ENCODE assay signal across 15 mouse cellular contexts in the genomic region with DNA sequence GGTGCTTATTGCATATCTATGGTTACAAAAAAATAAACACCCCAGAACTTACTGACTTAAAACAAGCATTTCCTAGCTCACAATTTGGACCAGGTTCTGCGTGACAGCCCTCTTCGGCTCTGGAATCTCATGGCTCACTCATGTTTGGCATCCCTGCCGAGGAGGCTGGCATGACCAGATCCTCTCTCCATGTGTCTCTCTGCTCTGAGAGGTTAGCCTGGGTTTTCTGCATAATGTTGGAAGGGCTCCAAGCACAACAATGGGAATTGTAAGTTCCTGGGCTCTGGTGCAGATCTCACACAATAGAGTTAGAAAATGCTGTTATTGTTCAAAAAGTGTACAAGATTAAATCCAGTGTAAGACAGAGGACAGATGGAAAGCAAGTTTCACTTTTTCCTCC. TPM values are rescaled to one million over a fixed set of nuclear protein-coding genes. Genes with fewer than 3 reads are reported as not detected.
DNase-seq lines count a peak whose midpoint lies in the region; ATAC-seq lines count a peak whose summit lies in the region.
"Had no signal": no experiment of that assay in that cellular context is flagged by ENCODE, and none has a peak within 500 bp of the region (broad histone marks: within the 10 kb centered on the region; RNA-seq: fewer than 3 reads in every experiment).

No protein-coding gene starts in this region.

- no peaks in the 10 kb centered on the region for H3K27me3 ChIP-seq in midbrain, embryonic 14.5 days (ENCODE audit: control insufficient read depth, insufficient read depth, low read length)
- H3K27me3 ChIP-seq in midbrain, embryonic 13.5 days, result no peaks in the 10 kb centered on the region
- H3K27me3 ChIP-seq: hindbrain, embryonic 15.5 days had no signal

- WGBS in midbrain, embryonic 14.5 days, result 45% methylated on average over 3 of the region's 3 CpGs
- whole genome bisulfite sequencing in midbrain, embryonic 13.5 days, result 48% methylated on average over 3 of the region's 3 CpGs

- no peak overlapping the region for H3K27ac ChIP-seq in midbrain, embryonic 14.5 days (replicated peaks; ENCODE audit: low read depth, low read length)
- no peak overlapping the region for H3K27ac ChIP-seq in midbrain, embryonic 13.5 days
- H3K27ac ChIP-seq: hindbrain, embryonic 15.5 days had no signal

- no peaks in the 10 kb centered on the region for H3K4me1 ChIP-seq in midbrain, embryonic 14.5 days (ENCODE audit: control insufficient read depth, insufficient read depth, low read length)
- no peaks in the 10 kb centered on the region for H3K4me1 ChIP-seq in midbrain, embryonic 13.5 days (replicated peaks)
- H3K4me1 ChIP-seq: hindbrain, embryonic 15.5 days had no signal

- peak; percentile 21 for DNase-seq in midbrain, embryonic 14.5 days
- peak; percentile 55 for DNase-seq in cerebellum, adult 11 months
- peak; percentile 79 to 84 for DNase-seq in cerebellum, postnatal 25 days
- no peak for DNase-seq in urinary bladder, postnatal 25 days (ENCODE audit: low spot score)
- no peak for DNase-seq in spleen, adult 18-20 months
- DNase-seq: heart, postnatal 14 days; kidney, adult 11 months; kidney, postnatal 4 days; lung, embryonic 14.5 days; right cerebral cortex, postnatal 14 days had no signal

- H3K36me3 ChIP-seq in midbrain, embryonic 14.5 days (ENCODE audit: control insufficient read depth, insufficient read depth, low read length), result no peaks in the 10 kb centered on the region
- no peaks in the 10 kb centered on the region for H3K36me3 ChIP-seq in midbrain, embryonic 13.5 days
- H3K36me3 ChIP-seq: hindbrain, embryonic 15.5 days had no signal

- no peak overlapping the region for H3K9ac ChIP-seq in midbrain, embryonic 14.5 days (replicated peaks; ENCODE audit: low read length)
- H3K9ac ChIP-seq in midbrain, embryonic 13.5 days (replicated peaks), result no peak overlapping the region
- H3K9ac ChIP-seq: hindbrain, embryonic 15.5 days; lung, embryonic 14.5 days had no signal

- no peak for ATAC-seq in midbrain, embryonic 14.5 days (ENCODE audit: low FRiP score, low TSS enrichment)
- no peak for ATAC-seq in midbrain, embryonic 13.5 days
- no peak for ATAC-seq in erythroblast, adult 5-6 weeks (replicated peaks; ENCODE audit: low FRiP score, poor library complexity, severe bottlenecking)
- ATAC-seq: forebrain, embryonic 16.5 days; midbrain, embryonic 16.5 days had no signal

- H3K9me3 ChIP-seq in midbrain, embryonic 14.5 days (ENCODE audit: control insufficient read depth, low read length), result no peaks in the 10 kb centered on the region
- no peaks in the 10 kb centered on the region for H3K9me3 ChIP-seq in midbrain, embryonic 13.5 days
- H3K9me3 ChIP-seq: hindbrain, embryonic 15.5 days had no signal

- no peak overlapping the region for H3K4me2 ChIP-seq in midbrain, embryonic 14.5 days (ENCODE audit: low read length)
- H3K4me2 ChIP-seq in midbrain, embryonic 13.5 days (replicated peaks), result no peak overlapping the region
- H3K4me2 ChIP-seq: hindbrain, embryonic 15.5 days; lung, embryonic 14.5 days had no signal

- no peak overlapping the region for H3K4me3 ChIP-seq in midbrain, embryonic 14.5 days (replicated peaks; ENCODE audit: low read depth, low read length)
- no peak overlapping the region for H3K4me3 ChIP-seq in midbrain, embryonic 13.5 days (replicated peaks)
- H3K4me3 ChIP-seq: hindbrain, embryonic 15.5 days had no signal

RNA-seq across cellular contexts. Expression of gene U2surp, which starts 19.3 kb away (rescaled TPM):
- polyA plus RNA-seq in midbrain, embryonic 14.5 days (2014; fragmentation: Nextera tagmentation; extraction: Ambion mirVana), result 136 and 137 TPM in 2 replicates
- 153 and 172 TPM in 2 replicates for polyA plus RNA-seq in midbrain, embryonic 13.5 days (2015; fragmentation: Nextera tagmentation; extraction: Ambion mirVana)
- total RNA-seq in erythroblast, adult 5-6 weeks (2015; ENCODE audit: low replicate concordance), result 46.0 and 63.0 TPM in 2 replicates
- 50.9 and 52.0 TPM in 2 replicates for total RNA-seq in erythroblast, adult 5-6 weeks (2017; ENCODE audit: low replicate concordance)

RNA-seq across cellular contexts. Expression of gene Paqr9, which starts 28.3 kb away (rescaled TPM):
- 4.7 and 6.0 TPM in 2 replicates for polyA plus RNA-seq in midbrain, embryonic 14.5 days (2014; fragmentation: Nextera tagmentation; extraction: Ambion mirVana)
- 1.8 and 1.9 TPM in 2 replicates for polyA plus RNA-seq in midbrain, embryonic 13.5 days (2015; fragmentation: Nextera tagmentation; extraction: Ambion mirVana)
- total RNA-seq in erythroblast, adult 5-6 weeks (2015; ENCODE audit: low replicate concordance), result 89.2 and 103 TPM in 2 replicates
- total RNA-seq in erythroblast, adult 5-6 weeks (2017; ENCODE audit: low replicate concordance), result 114 and 145 TPM in 2 replicates
- polyA plus RNA-seq: lung, embryonic 14.5 days had no signal

Comparison
In these comparisons a context has a peak if more than half of its experiments do, and no peak if none do; other contexts are left out.
1. DNase-seq: peak in midbrain, embryonic 14.5 days (single experiment), cerebellum, adult 11 months (single experiment) and cerebellum, postnatal 25 days (2 of 2); none in urinary bladder, postnatal 25 days (single experiment) and spleen, adult 18-20 months (0 of 2).